Mouse (Mus musculus) cortical plate, adult 2 months (tissue): Measurements from ENCODE around the gene Lifr.

Experiments used
- CTCF ChIP-seq: fragments of 200-500 bp; IDR thresholded peaks from 2 replicates; pipeline ENCODE4 v1.5.1; 2011; ENCODE audit warnings: mild to moderate bottlenecking, control low read depth, low read length; ENCODE audit not compliant: insufficient read depth; ENCODE audit errors: extremely low read depth
- POLR2A ChIP-seq: fragments of 200-500 bp; IDR thresholded peaks from 2 replicates; pipeline ENCODE4 v1.6.1; 2011; ENCODE audit warnings: mild to moderate bottlenecking, low read length, control low read depth; ENCODE audit not compliant: insufficient read depth; ENCODE audit errors: extremely low read depth

- TF ChIP-seq CTCF (no peak), POLR2A (no peak)
Measured at GRCm38 (mm10) chr15:7213683-7214082, 123.3 kb downstream of the Lifr start.
